Mouse (Mus musculus): ENCODE measurements around the gene Gna14. TPM values are rescaled to one million over a fixed set of nuclear protein-coding genes. Genes with fewer than 3 reads are reported as not detected.

Gene Gna14
- polyA plus RNA-seq, 1 experiment from 2014 or later: 0.73 TPM

DNA sequence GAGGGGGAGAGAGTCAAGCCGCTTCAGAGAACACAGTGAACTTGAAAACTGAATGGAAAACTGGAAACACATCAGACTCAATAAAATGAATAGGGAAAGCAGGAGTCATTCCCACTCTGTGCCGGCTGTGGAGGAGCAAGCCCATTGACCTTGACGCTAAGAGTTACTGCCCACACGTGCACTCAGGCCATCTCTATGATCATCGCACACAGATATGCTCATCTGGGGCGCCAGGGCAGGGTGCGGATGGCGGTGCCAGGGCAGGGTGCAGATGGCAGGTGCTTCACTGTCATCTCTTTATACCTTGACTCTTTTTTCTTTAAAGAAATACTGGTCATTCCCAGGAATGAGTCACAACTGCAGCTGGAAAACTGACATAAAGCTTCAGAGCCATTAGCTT lies 4.2 kb upstream of the Gna14 start:
- Histone ChIP-seq H3K36me3 (ENCODE audit: control insufficient read depth, insufficient read depth, low read length) (no peaks in the 10 kb centered on the region), H3K9ac (ENCODE audit: low read depth, low read length) (no peak overlapping the region), H3K27me3 (ENCODE audit: control insufficient read depth, insufficient read depth, low read depth, low read length) (peaks cover 13% of the 10 kb centered on the region), H3K4me3 (ENCODE audit: low read depth, low read length) (no peak overlapping the region), H3K9me3 (replicated peaks; ENCODE audit: control insufficient read depth, low read length, poor library complexity, severe bottlenecking) (no peaks in the 10 kb centered on the region; the same call in 1 of the 2 replicates), H3K4me1 (ENCODE audit: control insufficient read depth, insufficient read depth, low read length) (peaks cover 15% of the 10 kb centered on the region), H3K27ac (ENCODE audit: low read length) (no peak overlapping the region), H3K4me2 (ENCODE audit: low read length) (no peak overlapping the region)
- no peak for ATAC-seq
- 70% methylated on average over 8 of the region's 8 CpGs for WGBS

DNA sequence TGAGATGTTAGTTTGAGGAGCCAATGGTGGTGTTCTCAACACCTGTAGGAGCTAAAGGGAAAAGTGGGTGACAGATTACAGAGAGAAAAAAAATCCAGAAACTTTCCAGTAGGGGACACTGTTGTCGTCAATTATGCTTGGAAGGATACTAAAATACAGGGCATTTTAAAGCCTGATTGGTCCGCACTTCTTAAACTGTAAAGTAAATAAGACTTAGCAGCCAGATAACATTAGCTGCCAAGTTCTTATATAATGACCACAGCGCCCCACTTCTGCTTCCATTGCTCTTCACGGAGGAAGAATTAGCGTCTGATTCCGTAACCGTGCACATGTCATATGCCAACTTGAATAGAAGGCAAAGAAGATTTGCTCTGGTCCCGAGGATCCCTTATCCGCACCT lies 683 bp upstream of the Gna14 start:
- H3K27ac ChIP-seq (ENCODE audit: low read length): no peak overlapping the region
- peak overlapping the region; percentile 58 for H3K4me2 ChIP-seq (ENCODE audit: low read length)
- H3K4me3 ChIP-seq (ENCODE audit: low read depth, low read length): peak overlapping the region; percentile 41; the same call in 1 of the 2 replicates
- peaks cover 19% of the 10 kb centered on the region for H3K4me1 ChIP-seq (ENCODE audit: control insufficient read depth, insufficient read depth, low read length)
- no peak for ATAC-seq
- H3K36me3 ChIP-seq (ENCODE audit: control insufficient read depth, insufficient read depth, low read length): no peaks in the 10 kb centered on the region
- no peaks in the 10 kb centered on the region for H3K9me3 ChIP-seq (replicated peaks; ENCODE audit: control insufficient read depth, low read length, poor library complexity, severe bottlenecking)
- whole genome bisulfite sequencing: 18% methylated on average over 9 of the region's 9 CpGs
- H3K27me3 ChIP-seq (ENCODE audit: control insufficient read depth, insufficient read depth, low read depth, low read length): peaks cover 28% of the 10 kb centered on the region
- H3K9ac ChIP-seq (ENCODE audit: low read depth, low read length): no peak overlapping the region

DNA sequence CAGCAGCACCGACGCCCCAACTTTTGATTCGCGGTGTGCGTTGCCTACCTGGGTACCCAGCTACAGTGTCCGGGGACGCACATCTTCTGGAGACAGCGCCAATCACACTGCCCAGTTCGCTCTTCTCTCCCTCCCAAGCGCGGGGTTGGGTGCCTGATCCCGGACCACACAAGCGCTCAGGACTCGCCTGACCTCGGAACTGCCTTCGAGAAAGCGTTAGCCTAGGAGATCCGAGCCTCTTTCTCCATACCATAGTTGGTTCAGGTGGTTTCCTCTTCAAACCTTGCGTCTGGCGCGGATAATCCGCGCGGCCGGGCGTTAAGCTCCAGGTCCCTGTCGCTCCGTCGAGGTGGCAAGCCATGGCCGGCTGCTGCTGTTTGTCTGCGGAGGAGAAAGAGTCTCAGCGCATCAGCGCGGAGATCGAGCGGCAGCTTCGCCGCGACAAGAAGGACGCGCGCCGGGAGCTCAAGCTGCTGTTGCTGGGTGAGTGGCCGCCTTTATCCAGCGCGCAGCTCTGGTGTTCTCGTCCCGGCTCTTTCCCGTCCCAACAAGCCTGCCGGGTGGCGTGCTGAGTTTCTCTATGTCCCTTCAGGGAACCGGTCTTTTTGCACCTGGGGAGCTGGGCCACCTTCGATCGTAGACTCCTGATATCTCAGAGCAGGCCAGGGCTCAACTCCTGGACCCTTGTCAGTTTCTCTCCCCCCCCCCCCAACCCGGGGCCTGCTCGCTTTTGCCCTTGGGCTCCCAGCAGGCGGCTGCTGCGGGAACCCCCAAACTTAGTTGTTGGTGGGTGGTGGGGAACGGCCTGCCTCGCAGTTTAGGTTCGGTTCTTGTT lies 990 bp downstream of the Gna14 start:
- Histone ChIP-seq H3K9ac (ENCODE audit: low read depth, low read length) (peak overlapping the region; percentile 27), H3K27ac (ENCODE audit: low read length) (no peak overlapping the region), H3K9me3 (replicated peaks; ENCODE audit: control insufficient read depth, low read length, poor library complexity, severe bottlenecking) (no peaks in the 10 kb centered on the region), H3K27me3 (ENCODE audit: control insufficient read depth, insufficient read depth, low read depth, low read length) (peaks cover 28% of the 10 kb centered on the region), H3K4me3 (ENCODE audit: low read depth, low read length) (peak overlapping the region; percentile 41), H3K4me2 (ENCODE audit: low read length) (peak overlapping the region; percentile 58), H3K36me3 (ENCODE audit: control insufficient read depth, insufficient read depth, low read length) (no peaks in the 10 kb centered on the region), H3K4me1 (ENCODE audit: control insufficient read depth, insufficient read depth, low read length) (peaks cover 19% of the 10 kb centered on the region)
- ATAC-seq: peak; percentile 39
- 2% methylated on average over 61 of the region's 61 CpGs for WGBS

DNA sequence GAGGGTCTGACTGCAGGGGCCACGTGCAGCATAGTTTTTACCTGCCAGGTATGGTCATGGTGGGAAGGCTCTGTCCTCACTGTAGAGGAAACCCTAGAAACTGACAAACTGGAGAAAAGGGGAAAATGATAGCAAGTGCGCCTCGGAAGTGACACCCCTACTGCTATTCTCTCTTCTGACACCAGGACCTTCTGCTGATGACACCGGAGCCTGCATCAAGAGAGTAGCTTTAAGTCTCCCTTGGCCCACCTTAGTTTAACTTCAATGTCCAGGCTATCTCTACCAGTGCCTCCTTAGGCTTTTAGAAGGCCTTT lies 1.6 kb downstream of the Gna14 start:
- peaks cover 28% of the 10 kb centered on the region for H3K27me3 ChIP-seq (ENCODE audit: control insufficient read depth, insufficient read depth, low read depth, low read length)
- H3K36me3 ChIP-seq (ENCODE audit: control insufficient read depth, insufficient read depth, low read length): no peaks in the 10 kb centered on the region
- H3K4me2 ChIP-seq (ENCODE audit: low read length): no peak overlapping the region; the same call in 1 of the 2 replicates
- peaks cover 19% of the 10 kb centered on the region for H3K4me1 ChIP-seq (ENCODE audit: control insufficient read depth, insufficient read depth, low read length)
- H3K9me3 ChIP-seq (replicated peaks; ENCODE audit: control insufficient read depth, low read length, poor library complexity, severe bottlenecking): no peaks in the 10 kb centered on the region
- 19% methylated on average over 4 of the region's 4 CpGs for WGBS
- no peak for ATAC-seq
- H3K27ac ChIP-seq (ENCODE audit: low read length): no peak overlapping the region
- H3K9ac ChIP-seq (ENCODE audit: low read depth, low read length): no peak overlapping the region
- no peak overlapping the region for H3K4me3 ChIP-seq (ENCODE audit: low read depth, low read length)

DNA sequence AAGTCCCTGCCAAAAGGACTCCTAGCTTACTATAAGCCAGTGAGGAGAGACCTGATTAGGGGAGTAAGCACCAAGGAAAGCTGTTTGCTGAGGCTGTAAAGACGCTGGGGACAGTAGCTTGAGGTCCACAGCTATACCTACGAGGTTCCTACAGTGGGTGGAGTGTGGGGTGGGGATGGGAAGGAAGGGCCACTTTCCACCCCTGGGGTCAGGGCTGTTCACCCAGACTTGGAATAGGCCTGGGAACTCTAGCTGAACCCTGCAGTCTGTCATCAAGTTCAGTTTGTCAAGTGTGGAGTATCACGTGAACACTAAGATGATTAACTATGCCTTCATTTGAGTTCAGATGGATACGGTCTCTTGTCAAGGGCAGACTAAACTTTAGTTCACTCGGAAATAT lies 2.3 kb downstream of the Gna14 start:
- Histone ChIP-seq H3K4me3 (ENCODE audit: low read depth, low read length) (no peak overlapping the region), H3K9me3 (replicated peaks; ENCODE audit: control insufficient read depth, low read length, poor library complexity, severe bottlenecking) (no peaks in the 10 kb centered on the region), H3K27me3 (ENCODE audit: control insufficient read depth, insufficient read depth, low read depth, low read length) (peaks cover 28% of the 10 kb centered on the region), H3K27ac (ENCODE audit: low read length) (no peak overlapping the region), H3K4me2 (ENCODE audit: low read length) (no peak overlapping the region), H3K36me3 (ENCODE audit: control insufficient read depth, insufficient read depth, low read length) (no peaks in the 10 kb centered on the region), H3K9ac (ENCODE audit: low read depth, low read length) (no peak overlapping the region), H3K4me1 (ENCODE audit: control insufficient read depth, insufficient read depth, low read length) (peaks cover 19% of the 10 kb centered on the region)
- no peak for ATAC-seq
- WGBS: 64% methylated on average over 5 of the region's 5 CpGs

DNA sequence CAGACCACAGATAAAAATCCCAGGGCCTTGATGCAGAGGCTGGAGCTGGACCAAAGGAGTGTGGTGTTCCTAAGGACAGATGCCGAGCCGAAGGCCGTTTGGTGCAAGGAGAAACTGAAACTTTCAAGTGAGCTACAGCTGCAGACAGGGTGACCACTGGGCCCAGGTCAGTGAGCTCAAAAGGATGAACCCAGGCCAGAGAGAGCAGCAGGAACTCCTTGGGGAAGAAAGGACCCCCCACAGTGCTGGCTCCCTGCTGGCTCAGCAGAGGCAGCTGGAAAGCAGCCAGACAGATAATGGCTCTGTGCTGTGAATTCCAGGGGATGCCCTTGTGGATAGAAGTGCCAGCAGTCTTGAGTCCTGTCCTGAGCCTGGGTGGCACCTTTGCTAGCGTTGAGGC lies 3.7 kb downstream of the Gna14 start:
- H3K9ac ChIP-seq (ENCODE audit: low read depth, low read length): no peak overlapping the region
- no peaks in the 10 kb centered on the region for H3K36me3 ChIP-seq (ENCODE audit: control insufficient read depth, insufficient read depth, low read length)
- ATAC-seq: no peak
- peaks cover 19% of the 10 kb centered on the region for H3K4me1 ChIP-seq (ENCODE audit: control insufficient read depth, insufficient read depth, low read length)
- no peaks in the 10 kb centered on the region for H3K9me3 ChIP-seq (replicated peaks; ENCODE audit: control insufficient read depth, low read length, poor library complexity, severe bottlenecking)
- 57% methylated on average over 4 of the region's 4 CpGs for WGBS
- no peak overlapping the region for H3K4me2 ChIP-seq (ENCODE audit: low read length)
- peaks cover 28% of the 10 kb centered on the region for H3K27me3 ChIP-seq (ENCODE audit: control insufficient read depth, insufficient read depth, low read depth, low read length)
- no peak overlapping the region for H3K27ac ChIP-seq (ENCODE audit: low read length)
- no peak overlapping the region for H3K4me3 ChIP-seq (ENCODE audit: low read depth, low read length)

GRCm38 (mm10) chr19:16439834-16440233 lies 4.3 kb downstream of the Gna14 start:
- Histone ChIP-seq H3K36me3 (ENCODE audit: control insufficient read depth, insufficient read depth, low read length) (no peaks in the 10 kb centered on the region), H3K9me3 (replicated peaks; ENCODE audit: control insufficient read depth, low read length, poor library complexity, severe bottlenecking) (no peaks in the 10 kb centered on the region), H3K9ac (ENCODE audit: low read depth, low read length) (no peak overlapping the region), H3K4me1 (ENCODE audit: control insufficient read depth, insufficient read depth, low read length) (peaks cover 19% of the 10 kb centered on the region), H3K27ac (ENCODE audit: low read length) (no peak overlapping the region), H3K4me3 (ENCODE audit: low read depth, low read length) (no peak overlapping the region), H3K27me3 (ENCODE audit: control insufficient read depth, insufficient read depth, low read depth, low read length) (peaks cover 28% of the 10 kb centered on the region), H3K4me2 (ENCODE audit: low read length) (no peak overlapping the region)
- ATAC-seq: no peak
- 57% methylated on average over 13 of the region's 13 CpGs for WGBS

DNA sequence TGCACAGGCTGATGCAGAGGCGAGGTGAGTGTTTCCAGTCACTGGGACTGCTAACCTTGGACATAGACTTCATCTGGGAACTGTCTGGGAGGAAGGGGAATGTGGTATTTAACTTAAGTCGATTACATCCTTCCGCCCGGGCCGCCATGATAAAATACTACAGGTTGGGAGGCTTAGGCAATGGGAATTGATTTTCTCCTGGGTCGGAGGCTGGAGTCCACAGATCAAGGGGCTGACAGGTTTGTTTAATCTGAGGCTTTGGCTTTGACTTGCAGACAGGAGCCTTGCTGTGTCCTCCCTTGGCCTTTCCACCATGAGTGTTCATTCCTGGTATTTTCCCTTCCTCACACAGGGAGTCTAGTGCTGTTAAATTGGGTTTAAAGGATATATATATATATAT lies 5.8 kb downstream of the Gna14 start:
- no peak overlapping the region for H3K27ac ChIP-seq (ENCODE audit: low read length)
- H3K9me3 ChIP-seq (replicated peaks; ENCODE audit: control insufficient read depth, low read length, poor library complexity, severe bottlenecking): no peaks in the 10 kb centered on the region
- H3K36me3 ChIP-seq (ENCODE audit: control insufficient read depth, insufficient read depth, low read length): no peaks in the 10 kb centered on the region
- H3K4me3 ChIP-seq (ENCODE audit: low read depth, low read length): no peak overlapping the region
- H3K27me3 ChIP-seq (ENCODE audit: control insufficient read depth, insufficient read depth, low read depth, low read length): peaks cover 15% of the 10 kb centered on the region
- H3K4me1 ChIP-seq (ENCODE audit: control insufficient read depth, insufficient read depth, low read length): peaks cover 4% of the 10 kb centered on the region; the same call in 1 of the 2 replicates
- WGBS: 85% methylated on average over 6 of the region's 6 CpGs
- no peak overlapping the region for H3K4me2 ChIP-seq (ENCODE audit: low read length)
- no peak overlapping the region for H3K9ac ChIP-seq (ENCODE audit: low read depth, low read length)
- no peak for ATAC-seq

GRCm38 (mm10) chr19:16443335-16443734 lies 7.8 kb downstream of the Gna14 start:
- whole genome bisulfite sequencing: 90% methylated on average over 5 of the region's 5 CpGs
- H3K27me3 ChIP-seq (ENCODE audit: control insufficient read depth, insufficient read depth, low read depth, low read length): peaks cover 2% of the 10 kb centered on the region; the same call in 1 of the 2 replicates

More at GRCm38 (mm10) chr19:16443335-16443734, 7.8 kb downstream of the Gna14 start:
- no peak for ATAC-seq
- no peak overlapping the region for H3K27ac ChIP-seq (ENCODE audit: low read length)
- H3K9ac ChIP-seq (ENCODE audit: low read depth, low read length): no peak overlapping the region
- H3K4me3 ChIP-seq (ENCODE audit: low read depth, low read length): no peak overlapping the region
- no peaks in the 10 kb centered on the region for H3K9me3 ChIP-seq (replicated peaks; ENCODE audit: control insufficient read depth, low read length, poor library complexity, severe bottlenecking)
- no peak overlapping the region for H3K4me2 ChIP-seq (ENCODE audit: low read length)
- no peaks in the 10 kb centered on the region for H3K4me1 ChIP-seq (ENCODE audit: control insufficient read depth, insufficient read depth, low read length)
- no peaks in the 10 kb centered on the region for H3K36me3 ChIP-seq (ENCODE audit: control insufficient read depth, insufficient read depth, low read length)

Measured in midbrain, embryonic 16.5 days (tissue).